Mouse (Mus musculus): ENCODE data around the gene Lsm10.

The Lsm10 gene

GRCm38 (mm10) chr4:126120506-126120905, 24.1 kb downstream of the Lsm10 start:
- no peak for DNase-seq

- DNase-seq = no peak
Measured at GRCm38 (mm10) chr4:126123309-126124040, 27.1 kb downstream of the Lsm10 start.

GRCm38 (mm10) chr4:126130502-126130901, 34.1 kb downstream of the Lsm10 start:
- DNase-seq = no peak

- DNase-seq = no peak
Measured at GRCm38 (mm10) chr4:126131290-126132121, 35.1 kb downstream of the Lsm10 start.

GRCm38 (mm10) chr4:126132636-126133264, 36.3 kb downstream of the Lsm10 start:
- DNase-seq = no peak

GRCm38 (mm10) chr4:126134236-126134635, 37.8 kb downstream of the Lsm10 start:
- no peak for DNase-seq

GRCm38 (mm10) chr4:126134639-126135038, 38.2 kb downstream of the Lsm10 start:
- DNase-seq = no peak

GRCm38 (mm10) chr4:126137773-126138172, 41.4 kb downstream of the Lsm10 start:
- DNase-seq = no peak

GRCm38 (mm10) chr4:126141021-126141420, 44.6 kb downstream of the Lsm10 start:
- no peak for DNase-seq

- DNase-seq = no peak
Measured at GRCm38 (mm10) chr4:126145396-126145795, 49.0 kb downstream of the Lsm10 start.

GRCm38 (mm10) chr4:126146974-126147532, 50.6 kb downstream of the Lsm10 start:
- DNase-seq = no peak

- DNase-seq = no peak
Measured at GRCm38 (mm10) chr4:126147533-126148160, 51.2 kb downstream of the Lsm10 start, which contains the start of gene Eva1b. Eva1b (plus strand) TSS chr4:126147744.
